Mouse (Mus musculus): ENCODE results near the gene Erc2. TPM values are rescaled to one million over a fixed set of nuclear protein-coding genes. Genes with fewer than 3 reads are reported as not detected.

The Erc2 gene
- total RNA-seq, 2 experiments from 2014 or later, result 198 to 199 TPM

DNA sequence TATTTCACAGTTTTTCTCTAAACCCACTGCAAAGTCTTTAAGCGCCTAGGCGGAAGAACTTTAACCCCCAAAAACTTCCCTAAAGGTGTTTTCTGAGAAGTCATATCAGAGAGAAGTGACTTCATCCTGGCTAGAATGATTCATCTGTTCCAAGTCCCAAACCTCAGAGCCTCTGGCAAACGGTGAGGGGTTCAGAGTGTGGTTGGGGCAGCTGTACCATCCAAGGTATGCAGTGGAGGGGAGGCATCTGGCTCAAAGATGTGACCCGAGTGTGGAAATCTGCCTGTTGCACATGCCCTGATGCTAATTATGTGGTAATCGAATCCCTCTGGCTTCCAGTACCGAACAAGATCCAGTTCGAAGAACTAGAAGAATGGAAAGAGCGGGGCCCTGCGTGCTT is 137.8 kb downstream of the Erc2 start:
- no peak for DNase-seq (ENCODE audit: low spot score in 2 of 2)

DNA sequence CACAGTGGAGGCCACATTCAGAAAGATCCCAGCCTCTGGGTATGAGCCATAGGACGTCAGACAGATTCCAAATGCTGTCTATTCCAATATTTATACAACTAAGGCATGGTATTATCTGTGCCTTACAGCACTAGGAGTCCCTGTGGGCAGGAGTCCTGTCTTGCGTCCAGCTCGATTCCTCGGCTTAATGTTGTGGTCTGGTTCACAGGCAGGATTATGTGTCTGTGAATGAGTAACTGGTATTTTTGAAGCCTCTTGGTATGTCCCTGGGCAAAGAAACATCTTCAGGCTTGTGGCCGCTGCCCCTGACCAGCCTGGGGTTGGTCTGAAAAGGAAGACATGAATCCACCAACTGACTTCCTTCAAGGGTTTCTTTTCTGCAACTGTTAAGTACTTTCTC is 153.1 kb downstream of the Erc2 start:
- DNase-seq (ENCODE audit: low spot score in 2 of 2), result no peak

DNA sequence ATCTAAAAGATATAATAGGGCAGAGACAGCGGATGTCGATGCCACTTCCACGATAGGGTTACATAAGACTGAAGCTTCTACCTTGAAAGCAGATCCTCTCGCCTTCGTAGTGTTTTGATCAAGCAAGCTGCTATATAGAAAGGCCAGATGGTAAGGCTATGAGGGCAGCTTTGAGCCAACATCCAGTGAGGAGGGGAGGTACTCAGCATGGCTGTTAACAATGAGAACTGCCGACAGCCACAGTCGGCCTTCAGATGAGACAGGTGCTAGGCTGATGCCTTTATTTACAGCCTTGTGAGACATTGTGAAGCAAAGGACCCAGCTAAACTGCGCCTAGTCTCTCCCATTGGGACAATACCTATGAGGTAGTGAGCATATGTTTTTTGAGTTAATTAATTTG is 156.3 kb downstream of the Erc2 start:
- DNase-seq (ENCODE audit: low spot score in 2 of 2), result no peak

- no peak for DNase-seq (ENCODE audit: low spot score in 2 of 2)
Observed at GRCm38 (mm10) chr14:27778982-27779701, 156.9 kb downstream of the Erc2 start.

- no peak for DNase-seq (ENCODE audit: low spot score in 2 of 2)
Observed at GRCm38 (mm10) chr14:27781221-27781620, 159.0 kb downstream of the Erc2 start.

GRCm38 (mm10) chr14:27784826-27785225 is 162.6 kb downstream of the Erc2 start:
- no peak for DNase-seq (ENCODE audit: low spot score in 2 of 2)

- no peak for DNase-seq (ENCODE audit: low spot score in 2 of 2)
Observed at GRCm38 (mm10) chr14:27785562-27785961, 163.3 kb downstream of the Erc2 start.

DNA sequence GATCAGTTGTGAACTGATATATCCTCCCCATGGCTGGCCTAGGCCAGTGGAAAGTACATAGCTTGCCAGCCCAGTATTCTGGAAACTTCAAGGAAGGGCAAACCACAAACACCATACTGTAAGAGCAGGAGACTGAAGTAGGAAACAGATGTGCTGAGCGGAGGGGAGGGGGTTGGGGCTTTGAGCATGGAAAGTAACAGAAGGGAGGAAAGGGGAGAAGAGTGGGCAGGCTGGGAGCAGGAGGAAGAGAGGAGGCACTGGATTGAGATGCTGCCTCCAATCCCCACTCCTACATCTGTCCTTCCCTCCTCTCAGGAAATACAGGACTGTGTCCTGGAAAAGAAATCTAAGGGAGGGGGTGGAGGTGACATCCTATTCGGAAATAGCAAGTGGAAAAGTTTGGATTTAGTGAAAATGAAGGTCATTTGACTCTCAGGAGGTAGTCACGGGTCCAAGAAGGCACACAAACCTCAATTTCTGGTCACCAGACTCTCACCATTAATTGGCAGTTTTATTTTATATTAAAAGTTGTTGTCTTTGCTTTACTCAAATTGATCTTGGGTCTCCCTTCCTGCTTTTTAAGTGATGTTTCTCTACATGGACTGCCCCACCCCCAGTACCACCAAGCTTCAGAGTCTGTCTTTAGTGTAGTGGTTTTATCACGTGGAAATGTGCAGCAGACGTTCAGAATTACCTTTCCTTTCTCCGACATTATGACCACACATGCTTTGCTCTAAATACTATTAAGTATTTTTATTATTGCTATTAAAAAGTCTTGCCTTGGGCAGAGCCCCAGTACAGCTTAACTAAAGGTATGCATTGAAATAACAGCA is 167.1 kb downstream of the Erc2 start:
- no peak for DNase-seq (ENCODE audit: low spot score in 2 of 2)

GRCm38 (mm10) chr14:27798184-27798934 is 176.1 kb downstream of the Erc2 start:
- peak in 1 of 2 experiments; percentile 66 for DNase-seq (ENCODE audit: low spot score in 2 of 2)

GRCm38 (mm10) chr14:27800766-27801165 is 178.5 kb downstream of the Erc2 start:
- DNase-seq (ENCODE audit: low spot score in 2 of 2), result no peak

DNA sequence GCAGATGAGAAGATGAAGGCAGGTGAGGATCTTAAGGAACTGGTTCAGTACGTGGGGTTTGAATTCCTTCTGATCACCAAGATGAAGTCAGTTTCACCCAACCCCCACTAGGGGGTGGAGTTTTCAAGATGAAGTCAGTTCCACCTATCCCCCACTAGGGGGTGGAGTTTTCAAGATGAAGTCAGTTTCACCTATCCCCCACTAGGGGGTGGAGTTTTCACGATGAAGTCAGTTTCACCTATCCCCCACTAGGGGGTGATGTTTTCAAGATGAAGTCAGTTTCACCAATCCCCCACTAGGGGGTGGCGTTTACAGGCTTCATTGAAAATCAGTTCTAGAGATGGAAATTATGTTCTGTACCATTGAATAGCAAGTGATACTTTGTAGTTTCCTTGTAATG is 181.7 kb downstream of the Erc2 start:
- DNase-seq (ENCODE audit: low spot score in 2 of 2), result no peak

- DNase-seq (ENCODE audit: low spot score in 2 of 2), result no peak
Observed at GRCm38 (mm10) chr14:27805064-27805463, 182.8 kb downstream of the Erc2 start.

DNA sequence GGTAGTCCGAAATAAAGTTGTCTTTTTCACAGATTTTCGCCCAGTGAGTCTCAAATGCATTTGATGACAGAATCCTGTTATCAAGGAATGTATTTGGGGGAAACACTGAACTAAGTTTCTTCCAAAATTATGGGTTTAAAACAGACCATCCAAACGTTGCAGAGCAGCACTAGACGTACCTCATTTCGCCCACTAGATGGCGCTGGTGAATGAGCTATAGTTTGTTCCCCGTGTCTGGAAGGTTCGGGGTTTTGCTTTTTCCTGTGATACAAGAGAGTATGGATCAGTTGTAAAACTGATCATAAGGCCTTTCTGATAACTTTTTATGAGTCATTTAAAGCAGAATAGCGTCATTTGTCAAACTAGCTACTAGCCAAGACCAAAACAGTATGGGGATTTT is 185.9 kb downstream of the Erc2 start:
- DNase-seq (ENCODE audit: low spot score in 2 of 2), result peak in 1 of 2 experiments; percentile 86

DNA sequence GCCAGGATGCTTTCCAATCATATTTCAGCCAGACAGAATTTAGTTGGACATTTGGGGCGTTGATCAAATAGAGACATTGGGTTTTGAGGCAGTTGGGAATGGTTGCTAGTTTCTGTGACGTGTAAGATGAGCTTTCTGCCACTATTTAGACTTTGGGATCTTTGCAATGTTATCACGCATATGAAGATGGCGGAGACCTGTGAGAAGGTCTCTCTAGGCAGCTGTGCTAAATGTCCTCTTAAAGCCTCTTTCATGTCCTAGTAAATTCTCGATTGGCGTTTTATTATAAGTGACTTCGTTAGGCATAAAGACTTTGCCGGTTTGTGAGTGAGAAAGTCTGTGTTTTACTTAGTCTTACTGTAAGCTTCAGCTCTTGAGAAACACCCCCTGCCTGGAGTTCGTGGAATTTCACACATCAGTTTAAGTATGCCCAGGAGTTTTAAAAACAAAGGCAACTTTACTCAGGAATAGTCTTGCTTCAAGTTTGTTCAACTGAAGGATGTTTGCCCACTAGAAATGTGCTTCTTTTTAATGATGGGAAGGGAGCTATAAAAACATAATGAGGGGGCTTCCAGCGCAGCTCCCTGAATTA is 186.4 kb downstream of the Erc2 start:
- no peak for DNase-seq (ENCODE audit: low spot score in 2 of 2)

DNA sequence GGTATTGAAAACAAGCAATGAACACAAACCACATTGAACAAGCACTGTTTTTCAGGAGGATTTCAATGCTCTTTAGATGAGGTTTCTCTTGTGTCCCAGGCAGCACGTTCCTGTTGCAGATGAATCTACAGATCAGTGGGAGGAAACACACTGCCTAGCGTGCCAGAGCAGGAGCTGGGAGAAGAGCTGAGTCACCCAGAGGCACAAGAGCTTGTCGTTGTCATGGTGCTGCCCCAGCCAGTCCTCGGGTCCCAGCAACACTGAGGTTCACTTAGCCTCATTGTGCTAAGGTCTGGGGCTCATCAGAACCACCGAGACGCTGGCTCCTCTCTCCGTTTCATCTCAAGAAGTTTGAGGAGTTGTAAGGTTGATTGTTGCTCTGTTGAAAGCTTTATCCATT is 188.6 kb downstream of the Erc2 start:
- DNase-seq (ENCODE audit: low spot score in 2 of 2), result peak in 1 of 2 experiments; percentile 75

DNA sequence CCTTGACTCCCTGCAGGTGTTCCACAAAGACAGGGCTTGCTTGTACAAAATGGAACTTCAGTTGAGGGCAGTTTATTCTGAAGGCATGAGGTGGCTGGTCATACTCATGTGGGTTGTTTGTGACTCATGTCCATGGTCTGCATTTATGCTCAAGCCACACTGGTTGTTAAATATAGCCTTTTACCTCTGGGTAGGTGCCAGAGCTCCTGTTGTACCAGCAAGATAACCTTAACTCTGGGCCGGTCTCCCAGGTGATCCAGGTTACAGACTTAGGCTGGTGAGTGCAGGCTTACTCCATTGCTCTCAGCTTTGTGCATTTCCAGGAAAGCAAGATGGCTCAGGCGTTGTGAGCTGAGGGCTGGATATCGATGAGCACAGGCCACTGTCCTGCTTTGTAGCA is 189.4 kb downstream of the Erc2 start:
- no peak for DNase-seq (ENCODE audit: low spot score in 2 of 2)

DNA sequence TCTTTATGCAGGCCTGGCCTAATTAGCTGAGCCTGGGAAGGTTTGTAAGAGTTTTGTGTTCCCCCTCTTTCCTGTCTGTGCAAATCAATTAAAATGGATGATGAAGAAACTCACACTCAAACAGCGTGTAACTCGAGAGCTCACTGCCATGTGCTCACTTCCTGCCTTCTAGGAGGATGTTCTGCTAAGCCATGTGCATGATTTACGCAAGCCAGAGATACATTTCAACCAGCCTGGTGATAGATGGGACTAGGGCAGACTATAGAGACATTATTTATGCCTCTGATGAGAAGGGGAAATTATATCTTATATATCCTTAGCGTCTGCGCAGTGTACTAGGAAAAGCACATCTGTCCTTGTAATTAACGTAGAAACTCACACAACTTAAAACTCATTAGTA is 193.5 kb downstream of the Erc2 start:
- no peak for DNase-seq (ENCODE audit: low spot score in 2 of 2)

GRCm38 (mm10) chr14:27818986-27819385 is 196.8 kb downstream of the Erc2 start:
- DNase-seq (ENCODE audit: low spot score in 2 of 2), result peak in 1 of 2 experiments; percentile 44

GRCm38 (mm10) chr14:27821801-27822200 is 199.6 kb downstream of the Erc2 start:
- DNase-seq (ENCODE audit: low spot score in 2 of 2), result peak in 1 of 2 experiments; percentile 78

GRCm38 (mm10) chr14:27822566-27822965 is 200.3 kb downstream of the Erc2 start:
- no peak for DNase-seq (ENCODE audit: low spot score in 2 of 2)

DNA sequence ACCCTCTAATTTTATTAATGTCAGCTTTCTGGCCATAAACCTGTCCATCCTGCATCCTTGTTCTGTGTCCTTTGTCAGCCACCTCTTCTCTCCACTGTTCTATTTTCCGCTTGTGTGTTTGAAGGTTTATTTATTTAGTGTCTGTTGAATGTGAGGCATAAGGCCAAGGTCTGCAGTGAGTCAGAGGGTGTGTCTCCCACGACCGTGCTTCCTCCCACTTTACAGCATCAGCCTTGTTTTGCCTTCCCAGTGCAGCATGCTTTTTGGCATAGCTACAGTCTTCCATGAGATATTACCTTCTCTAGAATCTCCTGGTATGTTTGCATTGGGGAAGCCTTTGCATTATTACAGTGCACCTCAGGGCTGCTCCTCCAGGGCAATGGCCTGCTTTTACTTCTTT is 200.8 kb downstream of the Erc2 start:
- DNase-seq (ENCODE audit: low spot score in 2 of 2), result no peak
